In genomic region chr4:61789699-61790098, GRCm38 (mm10) we compare ENCODE assay signal across 39 mouse cellular contexts. TPM values are rescaled to one million over a fixed set of nuclear protein-coding genes. Genes with fewer than 3 reads are reported as not detected.
"Had no signal": no experiment of that assay in that cellular context is flagged by ENCODE, and none has a peak within 500 bp of the region (broad histone marks: within the 10 kb centered on the region; RNA-seq: fewer than 3 reads in every experiment).

No protein-coding gene starts in this region.

RNA-seq across cellular contexts. Expression of gene Mup19, which starts 7.6 kb away (rescaled TPM):
- total RNA-seq: left cerebral cortex, adult 2 months; left cerebral cortex, postnatal 10 days; left cerebral cortex, postnatal 14 days; left cerebral cortex, postnatal 25 days; left cerebral cortex, postnatal 36 days; left cerebral cortex, postnatal 4 days; megakaryocyte progenitor cell, adult 5-6 weeks; megakaryocyte, adult 5-6 weeks; megakaryocyte-erythroid progenitor cell, adult 5-6 weeks; midbrain, postnatal 0 days; monocyte, adult 5-6 weeks had no signal
- polyA plus RNA-seq: limb, embryonic 10.5 days; limb, embryonic 13.5 days; liver, embryonic 11.5 days; liver, embryonic 12.5 days; liver, embryonic 13.5 days; liver, embryonic 14.5 days; liver, embryonic 15.5 days; liver, embryonic 16.5 days; liver, postnatal 0 days; lung, adult 2 months; lung, embryonic 14.5 days; lung, embryonic 15.5 days; lung, embryonic 16.5 days; lung, postnatal 0 days; macrophage; midbrain, embryonic 10.5 days; midbrain, embryonic 11.5 days; midbrain, embryonic 12.5 days; midbrain, embryonic 13.5 days; midbrain, embryonic 14.5 days; midbrain, embryonic 15.5 days; midbrain, embryonic 16.5 days; midbrain, postnatal 0 days; myocyte; neural tube, embryonic 11.5 days had no signal

RNA-seq across cellular contexts. Expression of gene Mup5, which starts 45.3 kb away (rescaled TPM):
- total RNA-seq: left cerebral cortex, postnatal 4 days; megakaryocyte progenitor cell, adult 5-6 weeks; megakaryocyte, adult 5-6 weeks; megakaryocyte-erythroid progenitor cell, adult 5-6 weeks; midbrain, postnatal 0 days; monocyte, adult 5-6 weeks had no signal
- polyA plus RNA-seq: limb, embryonic 10.5 days; limb, embryonic 11.5 days; limb, embryonic 12.5 days; limb, embryonic 13.5 days; limb, embryonic 14.5 days; limb, embryonic 15.5 days; liver, embryonic 11.5 days; liver, embryonic 12.5 days; liver, embryonic 13.5 days; liver, embryonic 14.5 days; liver, embryonic 15.5 days; liver, embryonic 16.5 days; liver, postnatal 0 days; lung, adult 2 months; lung, embryonic 14.5 days; lung, embryonic 15.5 days; lung, embryonic 16.5 days; lung, postnatal 0 days; macrophage; midbrain, embryonic 10.5 days; midbrain, embryonic 11.5 days; midbrain, embryonic 12.5 days; midbrain, embryonic 13.5 days; midbrain, embryonic 14.5 days; midbrain, embryonic 15.5 days; midbrain, embryonic 16.5 days; midbrain, postnatal 0 days; myocyte; neural tube, embryonic 11.5 days had no signal
